Mouse (Mus musculus) ES-Bruce4 (cell line): ENCODE measurements at regions not wholly inside any gene's neighbourhood (a gene's known extent, or its start where the extent isn't known, plus 50 kb on each side); places are given as distances from the start of the nearest gene placed in this dataset.

ENCODE experiments used
- CTCF ChIP-seq: IDR thresholded peaks from one replicate; pipeline ENCODE4 v1.8.1; 2011; ENCODE audit warnings: low read depth, low read length
- EP300 ChIP-seq: IDR thresholded peaks from 2 replicates; pipeline ENCODE4 v1.6.1; 2011; ENCODE audit warnings: low read depth, low read length; ENCODE audit not compliant: insufficient read depth
- POLR2A ChIP-seq: IDR thresholded peaks from one replicate; pipeline ENCODE4 v1.8.1; 2011; ENCODE audit warnings: low read length; ENCODE audit not compliant: insufficient read depth

GRCm38 (mm10) chr14:62030059-62030458 lies 262.3 kb upstream of the Rnaseh2b start:
- TF ChIP-seq POLR2A (no peak), EP300 (no peak), CTCF (no peak)
